8 mouse cellular contexts compared by ENCODE assay signal in the genomic region with DNA sequence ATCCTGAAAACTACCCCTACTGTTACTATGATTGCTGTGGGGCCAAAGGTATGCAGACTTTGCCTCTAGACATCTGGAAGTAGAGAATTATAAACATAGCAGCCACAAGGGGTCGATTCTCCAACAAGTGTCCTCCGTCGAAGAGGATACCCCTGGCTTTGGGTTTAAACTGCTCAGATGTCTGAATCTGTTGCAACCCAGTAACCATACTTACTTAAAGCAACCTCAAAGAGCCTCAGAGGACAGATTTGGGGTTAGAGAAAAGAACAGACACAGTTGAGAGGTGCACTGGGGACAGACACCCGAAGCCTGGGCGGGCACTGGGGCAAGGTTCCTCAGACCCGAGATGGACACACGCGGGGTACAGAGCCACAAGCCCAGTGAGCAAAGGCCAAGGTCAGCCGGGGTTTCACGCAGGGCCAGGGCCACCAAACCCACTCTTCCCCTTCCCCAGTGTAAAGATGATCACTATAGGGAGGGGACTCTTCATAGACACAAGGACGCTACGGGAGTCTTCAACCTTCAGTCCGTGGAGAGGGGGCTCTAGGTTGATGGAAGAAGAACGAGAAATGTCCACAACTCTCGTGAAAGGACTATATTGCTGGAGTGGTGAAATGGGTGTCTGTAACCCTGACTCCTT. TPM values are rescaled to one million over a fixed set of nuclear protein-coding genes. Genes with fewer than 3 reads are reported as not detected.
A peak's percentile ranks its signal among the peaks of the same experiment; 100 is the strongest.
DNase-seq lines count a peak whose midpoint lies in the region; ATAC-seq lines count a peak whose summit lies in the region.

No protein-coding gene starts in this region.

- peak overlapping the region; percentile 91 for H3K4me3 ChIP-seq in heart, embryonic 10.5 days
- peak overlapping the region; percentile 91 for H3K4me3 ChIP-seq in limb, embryonic 12.5 days (replicated peaks)
- H3K4me3 ChIP-seq in midbrain, embryonic 16.5 days (ENCODE audit: low read depth, low read length), result peak overlapping the region; percentile 92

- H3K9me3 ChIP-seq in heart, embryonic 10.5 days, result peaks cover 3% of the 10 kb centered on the region; the same call in 1 of the 2 replicates
- no peaks in the 10 kb centered on the region for H3K9me3 ChIP-seq in limb, embryonic 12.5 days
- no peaks in the 10 kb centered on the region for H3K9me3 ChIP-seq in midbrain, embryonic 16.5 days (replicated peaks; ENCODE audit: control insufficient read depth, low read length, poor library complexity, severe bottlenecking)

- DNase-seq in heart, embryonic 10.5 days (ENCODE audit: low spot score), result no peak
- no peak for DNase-seq in heart, adult 18-20 months
- DNase-seq in embryo, embryonic 11 days, result peak; percentile 21
- DNase-seq in heart, postnatal 14 days, result peak; percentile 11 to 25
- no peak for DNase-seq in right cerebral cortex, postnatal 4 days
- no peak for DNase-seq in left cerebral cortex, adult 18-20 months (ENCODE audit: low spot score in 2 of 2)

- H3K9ac ChIP-seq in limb, embryonic 12.5 days (replicated peaks), result peak overlapping the region; percentile 90
- H3K9ac ChIP-seq in midbrain, embryonic 16.5 days (ENCODE audit: low read depth, low read length), result peak overlapping the region; percentile 97

- intact Hi-C loops in heart, postnatal 14 days (cut with DNase I), result loop anchor here (2.0 to 5.0 kb wide), 3 partner anchors 41 to 91 kb away; no protein-coding TSS in a partner anchor

- H3K36me3 ChIP-seq in heart, embryonic 10.5 days, result peaks cover 5% of the 10 kb centered on the region; the same call in 1 of the 2 replicates
- peaks cover 11% of the 10 kb centered on the region; the same call in 1 of the 2 replicates for H3K36me3 ChIP-seq in limb, embryonic 12.5 days
- no peaks in the 10 kb centered on the region for H3K36me3 ChIP-seq in midbrain, embryonic 16.5 days (ENCODE audit: control insufficient read depth, insufficient read depth, low read length)

- 34% methylated on average over 15 of the region's 15 CpGs for WGBS in heart, embryonic 10.5 days
- 45% methylated on average over 15 of the region's 15 CpGs for WGBS in limb, embryonic 12.5 days
- WGBS in midbrain, embryonic 16.5 days, result 49% methylated on average over 15 of the region's 15 CpGs

- peak overlapping the region; percentile 91 for H3K27ac ChIP-seq in heart, embryonic 10.5 days
- no peak overlapping the region for H3K27ac ChIP-seq in limb, embryonic 12.5 days
- no peak overlapping the region for H3K27ac ChIP-seq in midbrain, embryonic 16.5 days (ENCODE audit: low read length)

- H3K27me3 ChIP-seq in heart, embryonic 10.5 days (ENCODE audit: insufficient read depth, poor library complexity, severe bottlenecking), result no peaks in the 10 kb centered on the region
- no peaks in the 10 kb centered on the region for H3K27me3 ChIP-seq in limb, embryonic 12.5 days
- no peaks in the 10 kb centered on the region for H3K27me3 ChIP-seq in midbrain, embryonic 16.5 days (ENCODE audit: control insufficient read depth, insufficient read depth, low read depth, low read length)

- ATAC-seq in limb, embryonic 12.5 days (ENCODE audit: insufficient number of reproducible peaks, insufficient read depth, low FRiP score, low TSS enrichment, low read depth), result no peak
- ATAC-seq in midbrain, embryonic 16.5 days, result peak; percentile 15

- H3K4me1 ChIP-seq in heart, embryonic 10.5 days, result peaks cover 24% of the 10 kb centered on the region
- H3K4me1 ChIP-seq in limb, embryonic 12.5 days (replicated peaks), result peaks cover 14% of the 10 kb centered on the region
- peaks cover 26% of the 10 kb centered on the region for H3K4me1 ChIP-seq in midbrain, embryonic 16.5 days (ENCODE audit: control insufficient read depth, insufficient read depth, low read length)

- peak overlapping the region; percentile 78 for H3K4me2 ChIP-seq in limb, embryonic 12.5 days
- peak overlapping the region; percentile 85 for H3K4me2 ChIP-seq in midbrain, embryonic 16.5 days (ENCODE audit: low read length)

RNA-seq across cellular contexts. Expression of a gene that starts 1.1 kb away (rescaled TPM):
- polyA plus RNA-seq in heart, embryonic 10.5 days (2016; fragmentation: Nextera tagmentation; extraction: Ambion mirVana), result 34.1 and 34.3 TPM in 2 replicates
- total RNA-seq in heart, adult 18-20 months (2021), result 100 to 1,000 TPM; 127 to 137 TPM
- total RNA-seq in heart, postnatal 14 days (2021), result 100 to 1,000 TPM; 114 to 115 TPM
- polyA plus RNA-seq in limb, embryonic 12.5 days (2016; fragmentation: Nextera tagmentation; extraction: Ambion mirVana), result 36.2 and 36.9 TPM in 2 replicates
- polyA plus RNA-seq in midbrain, embryonic 16.5 days (2015; fragmentation: Nextera tagmentation; extraction: Ambion mirVana), result 48.6 and 54.1 TPM in 2 replicates
- 10 to 100 TPM; 41.3 to 41.5 TPM for total RNA-seq in left cerebral cortex, adult 18-20 months (2021)

Comparison
In these comparisons a context has a peak if more than half of its experiments do, and no peak if none do; other contexts are left out.
1. DNase-seq: peak in embryo, embryonic 11 days (single experiment) and heart, postnatal 14 days (2 of 2); none in heart, embryonic 10.5 days (single experiment), heart, adult 18-20 months (0 of 2), right cerebral cortex, postnatal 4 days (single experiment) and left cerebral cortex, adult 18-20 months (0 of 2).
2. Peak in every context shown above with its lines, with median percentiles within 50 percentile points of each other: H3K4me3 ChIP-seq.